Mouse (Mus musculus) layer of hippocampus, postnatal 10 days (tissue): Measurements from ENCODE around the gene Mfsd1. TPM values are rescaled to one million over a fixed set of nuclear protein-coding genes. Genes with fewer than 3 reads are reported as not detected.

Experiments used
- DNase-seq, 2 experiments: peaks; one replicate each; pipeline ENCODE4 v3.0.0; 2021; ENCODE audit warnings: low spot score in 2 of 2
- long read RNA-seq: library from polyadenylated mRNA; stranded (forward); transcript quantifications from one replicate; pipeline ENCODE4 v2.0.0, GENCODE M21; 2023
- total RNA-seq, 2 experiments: library from RNA; stranded (reverse); gene quantifications; 2 replicates each; pipeline ENCODE4 v1.2.3; 2021

Gene Mfsd1
- total RNA-seq = 10 to 100 TPM; 47.7 to 51.1 TPM
- long read RNA-seq, transcript Mfsd1-201 (16 exons, 3,011 nt) = major isoform, 35 of 44 reads
- long read RNA-seq, partial matches to known transcripts = 2 of 44 reads
- long read RNA-seq, other reads (novel, unspliced or antisense) = 7 of 44 reads

DNA sequence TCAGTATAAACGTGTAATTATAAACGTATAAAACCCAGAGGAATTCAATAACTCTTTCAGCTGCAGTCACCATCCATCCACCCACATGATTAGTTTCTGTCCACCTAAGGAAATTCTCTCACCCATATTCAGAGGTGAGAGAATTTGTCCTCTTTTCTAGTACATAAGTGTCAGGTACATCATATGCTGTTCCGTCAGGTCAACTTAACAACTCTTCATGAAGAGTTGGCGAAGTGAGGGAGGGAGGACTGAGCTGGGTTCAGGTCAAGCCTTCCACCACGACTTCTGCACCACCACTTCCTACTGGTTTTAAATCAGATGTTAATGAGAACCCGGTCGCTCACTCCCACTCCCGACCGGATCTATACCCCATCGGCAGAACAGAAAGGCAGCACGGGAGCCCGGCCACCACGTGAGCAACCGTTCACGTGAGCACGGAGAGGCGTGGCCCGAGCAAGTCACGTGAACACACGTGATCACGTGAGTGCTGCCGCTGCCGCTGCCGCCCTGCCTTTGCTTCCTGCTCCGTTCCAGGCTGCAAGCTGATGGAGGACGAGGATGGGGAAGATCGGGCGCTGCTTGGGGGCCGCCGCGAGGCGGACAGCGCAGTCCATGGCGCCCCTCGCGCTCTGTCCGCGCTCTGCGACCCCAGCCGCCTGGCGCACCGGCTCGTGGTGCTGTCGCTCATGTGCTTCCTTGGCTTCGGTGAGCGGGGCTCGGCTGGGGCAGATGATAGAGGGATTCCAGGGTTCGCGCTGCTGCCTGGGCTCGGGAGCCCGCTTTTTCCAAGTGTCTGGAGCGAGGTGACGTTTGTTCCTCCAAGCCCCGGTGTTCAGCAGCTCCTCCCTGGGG, at the start of gene Mfsd1:
TSS of gene Mfsd1 (plus strand) at position 469 of the 852 bp plus-strand sequence.
- peak; percentile 85 to 87 for DNase-seq

DNA sequence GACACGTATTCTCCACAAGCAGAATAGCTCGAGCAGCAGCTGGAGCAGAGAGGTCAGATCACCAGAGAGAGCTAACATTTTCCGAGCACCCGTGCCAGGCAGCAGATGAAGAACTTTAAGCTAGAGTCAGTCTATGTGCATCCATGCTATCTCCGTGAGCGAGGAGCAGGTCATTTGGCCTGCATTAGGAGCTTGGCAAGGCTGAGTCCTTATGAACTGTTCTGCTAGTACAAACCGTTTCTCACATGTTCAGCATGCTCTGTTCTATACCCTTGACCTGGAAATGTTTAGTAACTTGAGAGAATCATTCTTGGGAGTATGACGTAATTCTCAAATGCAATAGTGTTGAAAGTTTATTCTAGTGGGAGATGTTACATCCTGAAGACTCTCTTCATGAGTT, 38.9 kb upstream of the Mfsd1 start:
- no peak for DNase-seq

- no peak for DNase-seq
These were observed 31.3 kb upstream of the Mfsd1 start for GRCm38 (mm10) chr3:67551193-67551592.

GRCm38 (mm10) chr3:67553281-67553680, 29.3 kb upstream of the Mfsd1 start:
- DNase-seq = peak in 1 of 2 experiments; percentile 9

GRCm38 (mm10) chr3:67553927-67554448, 28.6 kb upstream of the Mfsd1 start:
- DNase-seq = no peak

GRCm38 (mm10) chr3:67555211-67555610, 27.3 kb upstream of the Mfsd1 start:
- no peak for DNase-seq

DNA sequence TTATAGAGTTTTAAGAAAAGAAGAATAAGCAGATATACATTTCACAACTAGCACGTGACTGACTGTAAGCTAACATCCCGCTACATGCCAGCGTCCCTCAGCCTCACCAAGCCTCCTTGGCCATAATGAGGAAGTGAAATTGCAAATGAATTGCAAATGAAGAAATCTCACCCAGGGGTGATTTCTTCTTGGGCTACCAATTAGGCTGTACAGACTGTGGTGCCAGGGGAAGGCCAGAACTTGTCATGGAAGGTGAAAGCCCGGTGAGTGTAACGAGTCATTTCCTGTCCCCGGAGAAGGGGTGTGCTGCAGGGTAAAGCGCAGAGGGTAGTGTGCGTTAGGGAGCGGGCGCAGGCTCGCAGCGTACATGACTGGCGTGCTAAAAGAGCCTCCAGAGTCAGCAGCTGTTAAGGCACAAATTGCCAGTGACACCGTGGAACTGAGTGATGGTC, 25.3 kb upstream of the Mfsd1 start:
- DNase-seq = no peak

- DNase-seq = no peak
These were observed 24.7 kb upstream of the Mfsd1 start for GRCm38 (mm10) chr3:67557718-67558354.

DNA sequence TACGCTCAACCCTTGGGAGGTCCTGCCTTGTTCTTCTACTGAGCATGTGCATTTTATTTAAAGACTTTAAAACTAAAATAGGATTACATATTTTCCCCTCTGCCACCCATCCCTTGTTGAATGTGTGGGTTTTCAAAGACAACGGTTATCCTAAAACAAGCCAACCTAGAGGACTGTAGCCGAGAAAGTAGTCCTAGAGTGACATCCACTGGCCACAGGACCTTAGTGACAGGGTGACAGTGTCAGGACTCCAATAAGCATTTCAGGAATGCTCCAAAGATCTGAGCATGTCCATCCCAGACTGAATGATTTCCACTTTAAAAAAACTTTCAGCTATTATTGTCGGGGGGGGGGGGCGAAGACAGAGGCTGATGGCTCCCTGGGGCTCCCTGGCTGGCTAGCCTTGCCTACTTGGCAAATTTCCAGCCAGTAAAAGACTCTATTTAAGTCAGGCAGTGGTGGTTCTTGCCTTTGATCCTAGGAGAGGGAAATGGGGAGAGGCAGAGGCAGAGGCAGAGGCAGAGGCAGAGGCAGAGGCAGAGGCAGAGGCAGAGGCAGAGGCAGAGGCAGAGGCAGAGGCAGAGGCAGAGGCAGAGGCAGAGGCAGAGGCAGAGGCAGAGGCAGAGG, 17.7 kb upstream of the Mfsd1 start:
- DNase-seq = peak; percentile 26 to 45

DNA sequence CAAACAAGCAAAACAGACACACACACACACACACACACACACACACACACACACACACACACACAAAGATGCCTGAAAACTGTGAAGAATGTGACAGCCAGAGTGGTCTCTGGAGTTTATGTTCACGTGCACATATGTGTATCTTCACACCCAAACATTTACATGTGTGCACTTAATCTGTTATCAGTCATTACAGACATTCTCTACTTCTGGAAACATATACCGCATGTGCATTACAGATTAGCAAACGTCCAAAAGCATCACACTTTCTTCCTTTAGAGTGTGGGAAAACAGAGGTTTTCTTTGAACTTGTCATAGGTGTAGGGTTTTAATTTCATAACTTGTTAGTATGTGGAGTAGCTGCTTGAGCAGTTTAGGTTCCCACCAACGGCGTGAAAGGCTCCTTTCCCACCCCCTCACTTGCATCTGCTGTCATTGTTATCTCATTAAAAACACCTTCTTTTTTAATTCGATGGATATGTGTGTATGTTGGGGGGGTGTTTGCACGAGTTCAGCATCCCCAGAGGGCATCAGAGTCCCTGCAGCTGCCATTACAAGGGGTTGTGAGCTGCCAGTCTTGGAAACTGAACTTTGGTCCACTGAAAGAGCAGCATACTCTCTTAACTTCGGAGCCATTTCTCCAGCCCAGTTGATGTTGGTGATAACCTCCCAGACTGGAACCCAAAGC, 16.9 kb upstream of the Mfsd1 start:
- no peak for DNase-seq

GRCm38 (mm10) chr3:67568015-67568618, 14.4 kb upstream of the Mfsd1 start:
- DNase-seq = peak; percentile 76 to 81

DNA sequence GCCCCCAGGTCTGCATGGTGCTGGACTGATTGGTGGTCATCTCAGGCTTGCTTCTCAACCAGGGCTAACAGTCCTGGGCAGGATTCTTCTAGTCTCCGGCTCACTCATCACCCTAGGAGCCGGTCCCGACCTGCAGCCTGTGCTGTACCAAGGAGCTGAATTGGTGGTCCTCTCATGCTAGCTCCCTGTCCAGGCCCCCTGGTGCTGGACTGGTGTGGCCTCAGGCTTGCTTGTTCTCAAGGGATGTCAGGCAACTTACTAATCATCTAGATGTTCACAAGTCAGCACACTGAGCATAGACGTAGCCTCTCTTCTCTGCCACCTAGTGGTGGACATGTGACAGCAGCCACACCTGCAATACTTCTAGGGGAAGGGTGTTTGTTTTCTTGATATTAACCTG, 9.6 kb upstream of the Mfsd1 start:
- DNase-seq = peak; percentile 25 to 32

GRCm38 (mm10) chr3:67573523-67573922, 9.0 kb upstream of the Mfsd1 start:
- DNase-seq = no peak

DNA sequence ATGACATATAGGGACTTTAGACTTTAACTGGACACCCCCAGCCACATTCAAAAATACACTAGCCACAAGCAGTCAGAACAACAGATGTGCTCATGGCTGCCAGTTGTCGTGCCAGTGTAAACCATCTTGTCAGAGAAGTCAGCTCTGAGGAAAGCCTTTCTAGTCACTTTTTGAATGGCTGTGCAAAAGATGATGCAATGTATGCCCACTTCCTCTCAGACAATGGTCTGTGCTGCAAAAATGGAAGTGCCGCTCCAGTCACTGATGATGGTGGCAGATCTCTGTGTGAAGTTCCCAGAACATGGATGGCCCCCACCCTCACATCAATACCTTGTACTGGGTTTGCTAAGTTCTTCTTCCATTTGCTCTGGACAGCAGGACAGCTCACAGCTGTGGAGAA, 6.3 kb upstream of the Mfsd1 start:
- no peak for DNase-seq

DNA sequence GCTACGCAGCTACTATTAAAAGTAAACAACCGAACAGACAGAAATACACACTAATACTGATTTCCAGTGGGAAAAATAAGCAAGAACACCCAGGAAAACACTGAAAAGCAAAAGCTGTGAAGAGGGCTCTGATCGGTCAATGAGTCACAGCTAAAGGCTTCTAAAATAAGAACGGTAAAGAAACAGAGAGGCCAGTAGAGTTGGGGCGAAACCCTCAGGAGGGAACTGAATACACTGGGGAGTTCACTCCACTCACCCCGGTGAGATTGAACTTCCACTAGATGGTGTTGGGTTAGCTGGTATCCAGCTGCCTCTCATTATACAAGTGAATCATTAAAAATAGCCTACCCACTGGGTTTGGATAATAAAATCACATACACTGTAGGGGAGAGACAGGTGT, 5.8 kb upstream of the Mfsd1 start:
- DNase-seq = no peak

DNA sequence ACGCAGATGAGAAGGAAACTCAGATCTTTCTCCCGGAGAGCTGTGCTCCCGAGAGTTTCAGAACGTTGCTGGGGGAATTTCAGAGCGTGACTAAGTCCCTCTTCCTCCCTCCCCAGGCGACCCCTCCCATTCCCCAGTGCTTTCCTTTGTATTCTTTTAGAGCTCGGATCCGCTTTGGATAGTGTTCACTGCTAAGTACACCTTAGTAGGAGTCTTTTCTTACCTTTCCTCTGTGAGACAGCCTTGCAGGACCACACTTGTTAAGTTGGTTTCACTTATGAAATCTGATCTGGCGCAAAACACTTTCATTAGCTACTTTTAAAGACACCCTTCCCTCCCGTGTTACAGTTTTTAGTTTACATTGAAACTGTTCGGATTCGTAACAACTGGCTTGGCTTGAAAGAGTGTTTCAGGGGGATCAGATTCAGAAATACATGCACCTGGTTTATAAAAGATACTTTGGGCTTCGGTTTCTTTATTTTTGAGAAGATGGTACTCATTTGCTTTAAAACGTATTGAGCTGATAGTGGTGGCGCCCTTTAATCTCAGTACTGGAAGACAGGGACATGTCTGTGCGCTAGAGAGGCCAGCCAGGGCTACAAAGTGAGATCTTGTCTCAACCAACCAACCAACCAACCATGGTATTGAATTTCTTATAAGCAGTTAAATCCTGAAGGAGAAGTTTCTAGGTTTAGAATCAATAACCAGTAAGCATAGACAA, 744 bp downstream of the Mfsd1 start:
- no peak for DNase-seq

GRCm38 (mm10) chr3:67583846-67584186, 1.3 kb downstream of the Mfsd1 start:
- no peak for DNase-seq

GRCm38 (mm10) chr3:67586511-67586910, 4.0 kb downstream of the Mfsd1 start:
- no peak for DNase-seq

GRCm38 (mm10) chr3:67587430-67587829, 4.9 kb downstream of the Mfsd1 start:
- DNase-seq = peak in 1 of 2 experiments; percentile 23

DNA sequence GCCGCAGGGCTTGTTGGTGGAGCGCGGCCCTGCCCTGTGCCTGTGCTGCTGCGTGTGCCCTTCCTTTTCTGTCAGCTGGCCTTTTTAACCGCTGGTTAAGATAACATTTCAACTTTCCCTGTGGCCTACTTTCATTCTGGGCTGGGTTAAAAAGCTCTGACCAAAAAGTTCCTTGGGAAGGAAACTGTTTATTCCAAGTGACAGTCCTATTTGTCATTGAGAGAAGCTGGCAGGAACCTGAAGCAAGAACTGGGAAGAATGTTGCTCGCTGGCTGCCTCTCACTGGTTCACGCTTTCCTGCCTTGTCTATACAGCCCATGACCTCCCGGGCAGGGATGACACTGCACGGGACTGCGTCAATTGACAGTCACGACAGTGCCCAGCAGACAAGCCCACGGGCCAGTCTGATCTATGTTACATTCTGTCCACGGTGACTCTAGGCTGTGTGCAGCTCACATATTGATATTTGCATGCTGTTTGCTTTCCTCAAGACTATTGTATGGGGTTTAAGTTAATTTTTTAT, 19.1 kb downstream of the Mfsd1 start:
- DNase-seq = no peak
